Mouse (Mus musculus): ENCODE data around the gene Rnls. TPM values are rescaled to one million over a fixed set of nuclear protein-coding genes. Genes with fewer than 3 reads are reported as not detected.

Rnls gene
- polyA plus RNA-seq, 1 experiment from 2014 or later, result 10.2 TPM

GRCm38 (mm10) chr19:33240386-33240785 lies 151.7 kb downstream of the Rnls start:
- H3K9me3 ChIP-seq (replicated peaks; ENCODE audit: control insufficient read depth, low read length), result no peaks in the 10 kb centered on the region

GRCm38 (mm10) chr19:33232902-33233301 lies 159.2 kb downstream of the Rnls start:
- Histone ChIP-seq H3K9ac (ENCODE audit: low read depth, low read length) (no peak overlapping the region), H3K9me3 (replicated peaks; ENCODE audit: control insufficient read depth, low read length) (no peaks in the 10 kb centered on the region), H3K4me1 (ENCODE audit: control insufficient read depth, insufficient read depth, low read length) (no peaks in the 10 kb centered on the region), H3K4me2 (no peak overlapping the region), H3K4me3 (ENCODE audit: low read depth, low read length) (no peak overlapping the region), H3K27ac (ENCODE audit: low read depth, low read length) (no peak overlapping the region), H3K36me3 (ENCODE audit: control insufficient read depth, insufficient read depth, low read length) (no peaks in the 10 kb centered on the region), H3K27me3 (ENCODE audit: control insufficient read depth, insufficient read depth, low read length) (no peaks in the 10 kb centered on the region)
- ATAC-seq (replicated peaks; ENCODE audit: insufficient number of reproducible peaks, low FRiP score, low TSS enrichment), result no peak
- 80% methylated on average over 3 of the region's 3 CpGs for WGBS (ENCODE audit: insufficient replicate concordance)

More at GRCm38 (mm10) chr19:33240386-33240785, 151.7 kb downstream of the Rnls start:
- no peak overlapping the region for H3K27ac ChIP-seq (ENCODE audit: low read depth, low read length)
- H3K36me3 ChIP-seq (ENCODE audit: control insufficient read depth, insufficient read depth, low read length), result no peaks in the 10 kb centered on the region
- H3K4me1 ChIP-seq (ENCODE audit: control insufficient read depth, insufficient read depth, low read length), result no peaks in the 10 kb centered on the region
- no peak overlapping the region for H3K4me2 ChIP-seq
- no peak overlapping the region for H3K4me3 ChIP-seq (ENCODE audit: low read depth, low read length)
- no peak for ATAC-seq (replicated peaks; ENCODE audit: insufficient number of reproducible peaks, low FRiP score, low TSS enrichment)
- no peak overlapping the region for H3K9ac ChIP-seq (ENCODE audit: low read depth, low read length)
- H3K27me3 ChIP-seq (ENCODE audit: control insufficient read depth, insufficient read depth, low read length), result no peaks in the 10 kb centered on the region
- WGBS (ENCODE audit: insufficient replicate concordance), result 73% methylated on average over 2 of the region's 2 CpGs

GRCm38 (mm10) chr19:33231303-33231702 lies 160.8 kb downstream of the Rnls start:
- Histone ChIP-seq H3K4me1 (ENCODE audit: control insufficient read depth, insufficient read depth, low read length) (no peaks in the 10 kb centered on the region), H3K27ac (ENCODE audit: low read depth, low read length) (no peak overlapping the region), H3K36me3 (ENCODE audit: control insufficient read depth, insufficient read depth, low read length) (no peaks in the 10 kb centered on the region), H3K4me3 (ENCODE audit: low read depth, low read length) (no peak overlapping the region), H3K9ac (ENCODE audit: low read depth, low read length) (no peak overlapping the region), H3K9me3 (replicated peaks; ENCODE audit: control insufficient read depth, low read length) (no peaks in the 10 kb centered on the region), H3K4me2 (no peak overlapping the region), H3K27me3 (ENCODE audit: control insufficient read depth, insufficient read depth, low read length) (no peaks in the 10 kb centered on the region)
- 54% methylated on average over 6 of the region's 6 CpGs for WGBS (ENCODE audit: insufficient replicate concordance)
- no peak for ATAC-seq (replicated peaks; ENCODE audit: insufficient number of reproducible peaks, low FRiP score, low TSS enrichment)

- no peaks in the 10 kb centered on the region for H3K36me3 ChIP-seq (ENCODE audit: control insufficient read depth, insufficient read depth, low read length)
- H3K4me1 ChIP-seq (ENCODE audit: control insufficient read depth, insufficient read depth, low read length), result no peaks in the 10 kb centered on the region
- no peaks in the 10 kb centered on the region for H3K27me3 ChIP-seq (ENCODE audit: control insufficient read depth, insufficient read depth, low read length)
- no peak overlapping the region for H3K4me3 ChIP-seq (ENCODE audit: low read depth, low read length)
- no peak overlapping the region for H3K9ac ChIP-seq (ENCODE audit: low read depth, low read length)
- no peak overlapping the region for H3K4me2 ChIP-seq
- H3K27ac ChIP-seq (ENCODE audit: low read depth, low read length), result no peak overlapping the region
- 11% methylated on average over 3 of the region's 3 CpGs for WGBS (ENCODE audit: insufficient replicate concordance)
- ATAC-seq (replicated peaks; ENCODE audit: insufficient number of reproducible peaks, low FRiP score, low TSS enrichment), result no peak
- H3K9me3 ChIP-seq (replicated peaks; ENCODE audit: control insufficient read depth, low read length), result no peaks in the 10 kb centered on the region
Observed at GRCm38 (mm10) chr19:33227004-33227403, 165.1 kb downstream of the Rnls start.

- H3K36me3 ChIP-seq (ENCODE audit: control insufficient read depth, insufficient read depth, low read length), result no peaks in the 10 kb centered on the region
- H3K4me3 ChIP-seq (ENCODE audit: low read depth, low read length), result no peak overlapping the region
- ATAC-seq (replicated peaks; ENCODE audit: insufficient number of reproducible peaks, low FRiP score, low TSS enrichment), result no peak
- H3K9ac ChIP-seq (ENCODE audit: low read depth, low read length), result no peak overlapping the region
- no peaks in the 10 kb centered on the region for H3K4me1 ChIP-seq (ENCODE audit: control insufficient read depth, insufficient read depth, low read length)
- H3K4me2 ChIP-seq, result no peak overlapping the region
- no peaks in the 10 kb centered on the region for H3K27me3 ChIP-seq (ENCODE audit: control insufficient read depth, insufficient read depth, low read length)
- H3K27ac ChIP-seq (ENCODE audit: low read depth, low read length), result no peak overlapping the region
- no peaks in the 10 kb centered on the region for H3K9me3 ChIP-seq (replicated peaks; ENCODE audit: control insufficient read depth, low read length)
- WGBS (ENCODE audit: insufficient replicate concordance), result 70% methylated on average over 5 of the region's 5 CpGs
Observed at GRCm38 (mm10) chr19:33225858-33226705, 166.0 kb downstream of the Rnls start.

GRCm38 (mm10) chr19:33225002-33225376 lies 167.1 kb downstream of the Rnls start:
- 85% methylated on average over 9 of the region's 9 CpGs for WGBS (ENCODE audit: insufficient replicate concordance)
- Histone ChIP-seq H3K4me2 (no peak overlapping the region), H3K4me1 (ENCODE audit: control insufficient read depth, insufficient read depth, low read length) (no peaks in the 10 kb centered on the region), H3K36me3 (ENCODE audit: control insufficient read depth, insufficient read depth, low read length) (no peaks in the 10 kb centered on the region), H3K9ac (ENCODE audit: low read depth, low read length) (no peak overlapping the region), H3K27ac (ENCODE audit: low read depth, low read length) (no peak overlapping the region), H3K4me3 (ENCODE audit: low read depth, low read length) (no peak overlapping the region), H3K27me3 (ENCODE audit: control insufficient read depth, insufficient read depth, low read length) (no peaks in the 10 kb centered on the region), H3K9me3 (replicated peaks; ENCODE audit: control insufficient read depth, low read length) (no peaks in the 10 kb centered on the region)
- no peak for ATAC-seq (replicated peaks; ENCODE audit: insufficient number of reproducible peaks, low FRiP score, low TSS enrichment)

GRCm38 (mm10) chr19:33224181-33225001 lies 167.7 kb downstream of the Rnls start:
- no peak overlapping the region for H3K4me3 ChIP-seq (ENCODE audit: low read depth, low read length)
- no peaks in the 10 kb centered on the region for H3K4me1 ChIP-seq (ENCODE audit: control insufficient read depth, insufficient read depth, low read length)
- no peak overlapping the region for H3K4me2 ChIP-seq
- 52% methylated on average over 8 of the region's 8 CpGs for WGBS (ENCODE audit: insufficient replicate concordance)
- no peaks in the 10 kb centered on the region for H3K36me3 ChIP-seq (ENCODE audit: control insufficient read depth, insufficient read depth, low read length)
- H3K27ac ChIP-seq (ENCODE audit: low read depth, low read length), result no peak overlapping the region
- no peak for ATAC-seq (replicated peaks; ENCODE audit: insufficient number of reproducible peaks, low FRiP score, low TSS enrichment)
- H3K27me3 ChIP-seq (ENCODE audit: control insufficient read depth, insufficient read depth, low read length), result no peaks in the 10 kb centered on the region
- H3K9ac ChIP-seq (ENCODE audit: low read depth, low read length), result no peak overlapping the region
- no peaks in the 10 kb centered on the region for H3K9me3 ChIP-seq (replicated peaks; ENCODE audit: control insufficient read depth, low read length)

GRCm38 (mm10) chr19:33223766-33224165 lies 168.3 kb downstream of the Rnls start:
- Histone ChIP-seq H3K9me3 (replicated peaks; ENCODE audit: control insufficient read depth, low read length) (no peaks in the 10 kb centered on the region), H3K4me3 (ENCODE audit: low read depth, low read length) (no peak overlapping the region), H3K9ac (ENCODE audit: low read depth, low read length) (no peak overlapping the region), H3K4me2 (no peak overlapping the region), H3K27me3 (ENCODE audit: control insufficient read depth, insufficient read depth, low read length) (no peaks in the 10 kb centered on the region), H3K36me3 (ENCODE audit: control insufficient read depth, insufficient read depth, low read length) (no peaks in the 10 kb centered on the region), H3K4me1 (ENCODE audit: control insufficient read depth, insufficient read depth, low read length) (no peaks in the 10 kb centered on the region), H3K27ac (ENCODE audit: low read depth, low read length) (no peak overlapping the region)
- 66% methylated on average over 5 of the region's 5 CpGs for WGBS (ENCODE audit: insufficient replicate concordance)
- ATAC-seq (replicated peaks; ENCODE audit: insufficient number of reproducible peaks, low FRiP score, low TSS enrichment), result no peak

Data from heart, embryonic 11.5 days (tissue).